Mouse (Mus musculus): Measurements from ENCODE around the gene Fer1l5. TPM values are rescaled to one million over a fixed set of nuclear protein-coding genes. Genes with fewer than 3 reads are reported as not detected.
A peak's percentile ranks its signal among the peaks of the same experiment; 100 is the strongest.

Fer1l5 gene
- 1.1 and 1.7 TPM in 2 replicates for polyA plus RNA-seq (2015; fragmentation: Nextera tagmentation; extraction: Ambion mirVana)

- Histone ChIP-seq H3K9ac (no peak within 1 kb of the TSS), H3K27me3 (no peaks in the 10 kb centered on the region), H3K4me1 (peaks cover 10% of the 10 kb centered on the region), H3K4me2 (no peak within 1 kb of the TSS), H3K9me3 (replicated peaks) (no peaks in the 10 kb centered on the region), H3K4me3 (no peak within 1 kb of the TSS), H3K27ac (no peak within 1 kb of the TSS), H3K36me3 (ENCODE audit: poor library complexity, severe bottlenecking) (no peaks in the 10 kb centered on the region)
- ATAC-seq = no peak
- 86% methylated on average over 10 of the region's 10 CpGs for WGBS
These were observed at the start of gene Fer1l5 for GRCm38 (mm10) chr1:36371934-36372845. Fer1l5 (plus strand) TSS chr1:36372291.

- Histone ChIP-seq H3K4me1 (no peaks in the 10 kb centered on the region), H3K9ac (no peak overlapping the region), H3K27ac (no peak overlapping the region), H3K27me3 (no peaks in the 10 kb centered on the region), H3K4me2 (no peak overlapping the region), H3K4me3 (no peak overlapping the region), H3K9me3 (replicated peaks) (no peaks in the 10 kb centered on the region), H3K36me3 (ENCODE audit: poor library complexity, severe bottlenecking) (peaks cover 14% of the 10 kb centered on the region; the same call in 1 of the 2 replicates)
- 81% methylated on average over 9 of the region's 9 CpGs for WGBS
- no peak for ATAC-seq
These were observed 49.0 kb upstream of the Fer1l5 start for GRCm38 (mm10) chr1:36323076-36323475.

- no peaks in the 10 kb centered on the region for H3K27me3 ChIP-seq
- H3K36me3 ChIP-seq (ENCODE audit: poor library complexity, severe bottlenecking) = peaks cover 14% of the 10 kb centered on the region; the same call in 1 of the 2 replicates
- no peaks in the 10 kb centered on the region for H3K9me3 ChIP-seq (replicated peaks)
- no peak overlapping the region for H3K4me2 ChIP-seq
- H3K4me3 ChIP-seq = no peak overlapping the region
- peak; percentile 63 for ATAC-seq
- no peaks in the 10 kb centered on the region for H3K4me1 ChIP-seq
- WGBS = 53% methylated on average over 8 of the region's 8 CpGs
- no peak overlapping the region for H3K27ac ChIP-seq
- H3K9ac ChIP-seq = no peak overlapping the region
These were observed 48.2 kb upstream of the Fer1l5 start for GRCm38 (mm10) chr1:36323746-36324448.

DNA sequence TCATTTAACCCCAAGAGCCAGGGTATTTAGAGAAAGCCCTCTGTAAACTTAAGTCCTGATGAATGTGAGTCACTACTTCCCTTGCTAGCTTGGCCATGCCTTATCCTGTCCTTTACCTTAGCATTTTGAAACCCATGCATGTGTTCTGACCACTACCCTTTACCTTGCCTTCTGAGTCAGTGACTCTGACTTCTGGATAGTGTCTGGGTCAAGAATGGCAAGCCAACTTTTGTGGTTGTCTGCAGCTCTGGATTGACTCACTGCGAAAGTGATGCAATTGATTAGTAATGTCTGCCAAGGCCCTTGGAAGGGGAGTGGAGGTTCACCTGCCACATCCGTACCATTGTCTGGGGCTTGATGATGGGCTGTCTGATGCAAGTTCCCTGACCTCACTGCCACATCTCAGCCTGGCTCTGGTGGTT, 46.2 kb upstream of the Fer1l5 start:
- Histone ChIP-seq H3K27me3 (no peaks in the 10 kb centered on the region), H3K4me1 (no peaks in the 10 kb centered on the region), H3K27ac (no peak overlapping the region), H3K4me2 (no peak overlapping the region), H3K9me3 (replicated peaks) (no peaks in the 10 kb centered on the region), H3K9ac (no peak overlapping the region), H3K4me3 (no peak overlapping the region), H3K36me3 (ENCODE audit: poor library complexity, severe bottlenecking) (peaks cover 17% of the 10 kb centered on the region)
- ATAC-seq = no peak
- WGBS = 92% methylated on average over 2 of the region's 2 CpGs

DNA sequence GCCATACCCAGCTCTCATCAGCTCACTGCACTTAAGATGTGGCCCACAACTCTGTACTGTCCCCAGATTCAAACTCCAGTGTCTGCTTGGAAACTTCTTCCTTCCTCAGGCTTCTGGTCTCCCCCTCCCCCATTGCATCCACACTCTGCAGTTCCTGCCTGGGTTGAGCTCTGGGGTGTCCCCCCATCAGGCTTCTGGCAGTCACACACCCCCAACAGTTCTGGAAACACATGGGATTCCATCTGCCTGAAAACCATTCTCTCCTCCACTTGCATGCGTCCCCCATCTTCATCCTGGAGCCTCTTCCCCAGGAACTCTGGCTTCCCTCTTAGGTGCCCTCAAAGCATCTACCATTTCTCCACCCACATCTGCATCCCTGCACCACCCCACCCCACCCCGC, 45.3 kb upstream of the Fer1l5 start:
- WGBS = 93% methylated on average over 2 of the region's 2 CpGs
- peaks cover 17% of the 10 kb centered on the region for H3K36me3 ChIP-seq (ENCODE audit: poor library complexity, severe bottlenecking)
- H3K4me3 ChIP-seq = no peak overlapping the region
- no peak overlapping the region for H3K4me2 ChIP-seq
- no peak overlapping the region for H3K9ac ChIP-seq
- H3K9me3 ChIP-seq (replicated peaks) = no peaks in the 10 kb centered on the region
- no peaks in the 10 kb centered on the region for H3K4me1 ChIP-seq
- no peaks in the 10 kb centered on the region for H3K27me3 ChIP-seq
- H3K27ac ChIP-seq = no peak overlapping the region
- ATAC-seq = no peak

DNA sequence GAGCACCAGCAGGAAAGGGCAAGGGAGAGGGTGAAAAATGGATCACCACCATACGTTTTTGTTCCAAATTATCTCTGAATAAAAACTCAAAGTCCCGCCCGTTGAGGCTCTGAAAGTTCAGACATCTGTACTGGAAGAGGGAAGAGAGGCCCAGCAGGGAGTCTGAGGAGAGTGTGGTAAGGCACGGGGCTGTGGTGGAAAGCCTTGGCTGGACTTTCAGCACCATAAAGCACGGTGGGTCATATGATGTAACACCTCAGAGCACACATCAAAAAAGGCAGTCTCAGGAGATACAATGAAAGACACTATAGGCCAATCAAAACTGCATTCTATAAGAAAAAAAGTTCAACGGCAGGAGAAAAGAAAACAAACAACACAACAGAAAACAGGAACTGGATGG, 40.3 kb upstream of the Fer1l5 start:
- Histone ChIP-seq H3K9ac (no peak overlapping the region), H3K4me1 (no peaks in the 10 kb centered on the region)

DNA sequence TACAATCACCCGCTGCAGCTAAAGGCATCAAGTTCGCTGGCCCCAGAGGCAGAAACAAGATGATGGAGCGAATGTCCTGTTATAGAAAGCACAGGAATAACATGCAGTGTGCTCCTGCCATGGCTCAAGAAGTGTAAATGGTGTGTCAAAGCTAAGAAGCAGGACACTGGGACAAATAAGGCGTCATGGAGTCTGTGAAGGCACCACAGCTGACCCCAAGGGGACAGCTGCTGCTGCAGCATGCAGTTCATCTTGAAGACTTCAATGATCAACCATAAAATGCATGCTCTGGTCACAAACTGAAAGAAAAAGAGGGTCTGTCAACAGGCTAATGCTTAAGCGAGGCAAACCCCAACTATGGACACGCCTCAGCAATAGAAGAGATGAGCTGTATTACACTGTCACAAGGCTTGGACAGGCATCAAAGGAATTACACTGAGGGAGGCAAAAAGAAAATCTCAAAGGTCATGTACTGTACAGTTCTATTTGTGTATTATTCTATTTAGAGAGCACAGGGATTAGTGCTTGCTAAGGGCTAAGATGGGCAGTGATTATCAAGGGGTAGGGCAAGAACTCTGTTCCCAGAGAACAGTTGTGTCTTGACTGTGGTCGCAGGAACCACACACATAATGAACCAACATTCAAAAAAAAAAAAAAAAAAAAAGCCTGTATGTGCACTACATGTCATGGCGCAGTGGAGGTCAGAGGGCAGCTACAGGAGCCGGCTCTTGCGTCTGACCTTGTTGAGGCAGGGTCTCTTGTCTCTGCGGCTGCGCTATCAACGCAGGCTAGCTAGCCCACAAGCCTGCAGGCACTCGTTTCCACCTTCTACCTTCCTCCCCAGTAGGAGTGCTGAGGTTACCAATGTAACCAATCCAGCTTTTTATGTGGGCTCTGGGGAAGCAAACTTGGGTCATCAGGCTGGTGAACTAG, 38.9 kb upstream of the Fer1l5 start:
- Histone ChIP-seq H3K9ac (no peak overlapping the region), H3K4me3 (no peak overlapping the region), H3K9me3 (replicated peaks) (no peaks in the 10 kb centered on the region), H3K27me3 (no peaks in the 10 kb centered on the region), H3K4me1 (no peaks in the 10 kb centered on the region), H3K4me2 (no peak overlapping the region), H3K36me3 (ENCODE audit: poor library complexity, severe bottlenecking) (peaks cover 46% of the 10 kb centered on the region), H3K27ac (no peak overlapping the region)
- WGBS = 86% methylated on average over 14 of the region's 14 CpGs
- no peak for ATAC-seq

More for the DNA sequence above, 40.3 kb upstream of the Fer1l5 start:
- H3K36me3 ChIP-seq (ENCODE audit: poor library complexity, severe bottlenecking) = peaks cover 40% of the 10 kb centered on the region
- H3K4me2 ChIP-seq = no peak overlapping the region
- H3K4me3 ChIP-seq = no peak overlapping the region
- no peak overlapping the region for H3K27ac ChIP-seq
- no peaks in the 10 kb centered on the region for H3K9me3 ChIP-seq (replicated peaks)
- H3K27me3 ChIP-seq = no peaks in the 10 kb centered on the region
- no peak for ATAC-seq
- 76% methylated on average over 6 of the region's 6 CpGs for WGBS

- Histone ChIP-seq H3K4me2 (no peak overlapping the region), H3K4me3 (no peak overlapping the region), H3K27me3 (no peaks in the 10 kb centered on the region), H3K9ac (no peak overlapping the region), H3K27ac (no peak overlapping the region), H3K9me3 (replicated peaks) (no peaks in the 10 kb centered on the region), H3K36me3 (ENCODE audit: poor library complexity, severe bottlenecking) (peaks cover 98% of the 10 kb centered on the region), H3K4me1 (no peaks in the 10 kb centered on the region)
- no peak for ATAC-seq
- WGBS = 96% methylated on average over 6 of the region's 6 CpGs
These were observed 29.5 kb upstream of the Fer1l5 start for GRCm38 (mm10) chr1:36342547-36342946.

DNA sequence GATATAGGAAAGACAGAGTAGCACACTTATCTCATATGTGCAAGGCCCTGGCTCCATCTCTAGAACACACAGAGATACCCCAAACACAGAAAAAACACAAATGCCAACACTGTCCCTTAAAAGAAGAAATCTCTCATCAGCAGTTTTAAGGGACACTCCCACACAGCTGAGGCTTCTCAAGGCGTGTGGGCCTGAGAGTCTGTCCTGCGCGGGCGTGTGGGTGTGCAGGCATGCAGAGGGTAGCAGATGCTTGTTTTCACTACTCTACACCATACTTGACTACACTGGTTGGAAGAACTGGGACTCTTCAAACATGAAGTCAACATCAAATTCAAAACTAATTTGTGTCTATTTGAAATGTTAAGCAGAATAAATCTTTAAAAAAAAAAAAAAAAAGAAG, 19.7 kb upstream of the Fer1l5 start:
- H3K9me3 ChIP-seq (replicated peaks) = no peaks in the 10 kb centered on the region
- H3K36me3 ChIP-seq (ENCODE audit: poor library complexity, severe bottlenecking) = peaks cover 96% of the 10 kb centered on the region
- no peak overlapping the region for H3K9ac ChIP-seq
- no peak overlapping the region for H3K4me3 ChIP-seq
- no peak overlapping the region for H3K4me2 ChIP-seq
- ATAC-seq = no peak
- 94% methylated on average over 4 of the region's 4 CpGs for WGBS
- no peak overlapping the region for H3K27ac ChIP-seq
- no peaks in the 10 kb centered on the region for H3K27me3 ChIP-seq
- no peaks in the 10 kb centered on the region for H3K4me1 ChIP-seq

DNA sequence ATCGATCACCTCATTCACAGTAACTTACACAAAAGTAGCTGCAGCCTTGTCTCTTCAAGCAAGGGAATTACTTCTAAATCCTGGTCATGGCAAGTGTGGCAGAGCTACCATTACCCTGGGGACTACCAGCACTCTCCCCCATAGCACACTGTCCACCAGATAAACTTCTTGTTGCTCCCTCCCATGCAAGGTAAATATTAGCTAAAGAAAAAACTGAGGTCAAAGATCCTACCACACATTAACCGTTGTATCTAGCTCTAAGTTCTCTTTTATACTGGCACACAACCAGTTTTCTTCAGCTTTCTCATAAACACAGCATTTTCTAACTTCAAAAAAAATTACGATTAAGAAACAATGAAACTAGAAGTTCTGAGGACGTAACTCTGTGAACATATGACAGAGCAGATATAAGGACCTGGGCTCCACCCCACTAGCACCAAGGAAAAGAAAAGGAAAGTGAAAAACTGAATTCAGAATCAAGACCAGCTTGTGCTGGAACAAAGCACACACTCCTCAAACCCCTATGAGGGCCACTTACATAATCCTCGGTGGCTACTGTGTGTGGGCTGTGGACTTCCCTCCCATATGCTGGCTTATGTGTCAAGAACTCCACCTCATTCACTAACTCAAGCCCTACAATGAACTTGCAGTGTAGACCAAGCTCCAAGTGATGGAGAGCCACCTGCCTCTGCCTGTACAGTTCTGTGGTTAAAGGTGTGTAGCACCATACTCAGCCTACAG, 15.0 kb upstream of the Fer1l5 start:
- 95% methylated on average over 5 of the region's 5 CpGs for WGBS
- H3K36me3 ChIP-seq (ENCODE audit: poor library complexity, severe bottlenecking) = peaks cover 70% of the 10 kb centered on the region
- H3K4me2 ChIP-seq = no peak overlapping the region
- H3K9me3 ChIP-seq (replicated peaks) = no peaks in the 10 kb centered on the region
- no peaks in the 10 kb centered on the region for H3K4me1 ChIP-seq
- H3K27ac ChIP-seq = no peak overlapping the region
- no peak for ATAC-seq
- no peaks in the 10 kb centered on the region for H3K27me3 ChIP-seq
- H3K4me3 ChIP-seq = no peak overlapping the region
- H3K9ac ChIP-seq = no peak overlapping the region

DNA sequence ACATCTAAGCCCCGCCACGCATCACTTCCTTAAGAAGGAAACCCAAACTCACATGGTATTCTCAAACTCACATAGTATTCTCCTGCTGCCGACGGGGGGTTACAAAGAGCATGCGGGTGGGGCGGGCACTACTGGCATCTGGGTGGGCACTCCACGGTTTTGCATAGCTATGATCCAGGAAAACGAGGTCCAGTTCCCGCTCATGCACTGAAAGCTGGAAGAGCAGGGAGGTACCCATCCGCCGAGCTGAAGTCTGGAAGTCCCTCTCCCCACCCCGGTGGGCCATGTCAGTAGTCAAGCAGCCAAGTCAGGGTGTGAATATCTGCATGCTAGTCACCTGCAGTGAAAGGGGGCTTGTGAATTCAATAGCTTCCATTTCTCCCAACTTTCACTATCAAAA, 4.4 kb upstream of the Fer1l5 start:
- H3K27ac ChIP-seq = no peak overlapping the region
- peaks cover 12% of the 10 kb centered on the region for H3K4me1 ChIP-seq
- H3K36me3 ChIP-seq (ENCODE audit: poor library complexity, severe bottlenecking) = peaks cover 31% of the 10 kb centered on the region
- no peaks in the 10 kb centered on the region for H3K9me3 ChIP-seq (replicated peaks)
- no peak for ATAC-seq
- 54% methylated on average over 12 of the region's 12 CpGs for WGBS
- peak overlapping the region; percentile 91 for H3K4me3 ChIP-seq
- H3K4me2 ChIP-seq = peak overlapping the region; percentile 80
- H3K9ac ChIP-seq = peak overlapping the region; percentile 95
- H3K27me3 ChIP-seq = no peaks in the 10 kb centered on the region

All from forebrain, embryonic 13.5 days (tissue).